Mouse (Mus musculus) layer of hippocampus, postnatal 10 days (tissue): ENCODE results near the gene Gm28372. TPM values are rescaled to one million over a fixed set of nuclear protein-coding genes. Genes with fewer than 3 reads are reported as not detected.

Experiments used
- DNase-seq, 2 experiments: peaks; one replicate each; pipeline ENCODE4 v3.0.0; 2021; ENCODE audit warnings: low spot score in 2 of 2
- total RNA-seq, 2 experiments: library from RNA; stranded (reverse); gene quantifications; 2 replicates each; pipeline ENCODE4 v1.2.3; 2021

Gene Gm28372
- total RNA-seq, 2 experiments from 2014 or later = not detected

DNA sequence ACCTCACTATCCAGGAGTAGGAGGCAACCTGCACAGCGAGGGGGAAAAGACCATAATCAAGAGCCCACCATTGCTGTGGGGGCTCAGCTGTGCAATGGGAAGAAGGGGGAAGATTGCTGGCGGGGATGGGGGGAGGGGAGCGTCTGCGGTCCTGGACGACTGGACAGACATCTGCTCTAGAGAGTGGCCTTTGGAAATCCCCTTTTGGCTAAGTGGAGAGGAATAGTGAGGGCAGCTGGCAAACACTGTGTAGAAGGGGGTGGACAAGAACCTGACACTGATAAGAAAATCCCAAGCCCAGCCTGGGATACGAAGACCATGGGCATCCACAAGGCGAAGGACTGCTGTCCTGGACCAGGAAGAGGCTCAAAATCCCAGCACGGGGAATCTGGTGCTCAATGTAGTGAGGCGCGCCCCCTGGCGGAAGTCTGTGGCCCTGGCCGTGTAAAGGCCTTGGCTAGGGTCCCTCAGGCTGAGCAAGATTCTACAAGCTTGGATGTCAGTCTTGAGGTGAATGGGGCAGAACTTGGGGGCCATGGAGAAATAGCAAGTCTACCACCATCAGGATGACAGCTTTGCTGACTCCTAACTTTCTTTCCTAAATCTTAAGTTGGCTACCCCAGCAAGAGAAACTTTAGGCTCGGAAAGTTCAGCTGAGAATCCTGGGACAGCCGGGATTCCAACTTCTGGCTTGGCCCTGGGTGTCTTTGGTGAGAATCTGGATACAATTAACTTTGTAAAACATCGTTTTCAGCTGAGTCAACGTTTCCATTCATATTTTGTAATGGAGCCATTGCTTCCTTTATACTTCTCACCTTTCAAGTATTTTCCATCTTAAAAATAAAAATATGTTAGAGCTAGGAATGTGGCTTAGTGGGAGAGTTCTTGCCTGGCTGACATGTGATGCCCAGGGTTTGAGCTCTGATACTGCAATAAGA is 6.8 kb downstream of the Gm28372 start:
- peak; percentile 86 to 87 for DNase-seq

GRCm38 (mm10) chr2:130412775-130413174 is 7.7 kb downstream of the Gm28372 start:
- no peak for DNase-seq

DNA sequence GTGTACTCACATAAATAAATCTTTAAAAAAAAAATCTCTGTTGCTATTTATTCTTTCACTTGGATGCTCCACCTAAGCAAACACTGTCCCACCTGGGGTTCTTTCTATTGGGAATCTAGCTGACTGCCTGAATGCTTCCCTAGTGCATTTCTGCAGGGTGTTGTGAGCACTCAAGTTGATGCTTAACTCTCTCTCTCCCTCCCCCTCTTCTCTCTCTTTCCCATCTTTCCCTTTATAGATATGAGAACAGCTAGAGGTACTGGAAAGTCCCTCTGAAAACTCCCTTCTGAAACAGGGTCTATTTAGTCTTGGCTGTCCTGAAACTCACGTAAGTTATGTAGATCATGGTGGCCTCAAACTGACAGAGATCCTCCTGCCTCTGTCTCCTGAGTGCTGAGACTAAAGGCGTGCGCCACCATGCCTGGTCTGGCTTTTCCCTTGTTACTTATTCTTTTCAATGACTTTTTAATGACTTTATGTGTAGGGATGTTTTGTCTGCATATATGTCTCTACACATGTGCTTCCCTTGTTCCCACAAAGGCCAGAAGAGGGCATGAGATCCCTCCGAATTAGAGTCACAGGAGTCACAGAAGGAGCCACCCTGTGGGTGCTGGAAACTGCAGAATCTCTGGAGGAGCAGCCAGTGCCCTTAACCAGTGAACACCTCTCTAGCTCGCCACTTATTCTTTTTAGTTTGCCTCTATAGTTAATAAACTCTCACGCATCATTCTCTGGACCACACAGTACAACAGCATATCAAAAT is 9.2 kb downstream of the Gm28372 start:
- no peak for DNase-seq

- no peak for DNase-seq
These were observed 17.0 kb downstream of the Gm28372 start for GRCm38 (mm10) chr2:130421781-130422620.

- peak; percentile 79 to 83 for DNase-seq
These were observed 18.5 kb downstream of the Gm28372 start for GRCm38 (mm10) chr2:130423397-130424125.

- peak; percentile 89 to 93 for DNase-seq
These were observed 19.3 kb downstream of the Gm28372 start, which contains the start of the genes Vps16 and Pced1a for GRCm38 (mm10) chr2:130424126-130424853. TSS of gene Vps16 (plus strand) at chr2:130424339. TSS of gene Pced1a (minus strand) at chr2:130424701.

- no peak for DNase-seq
These were observed 20.1 kb downstream of the Gm28372 start for GRCm38 (mm10) chr2:130425112-130425511.

DNA sequence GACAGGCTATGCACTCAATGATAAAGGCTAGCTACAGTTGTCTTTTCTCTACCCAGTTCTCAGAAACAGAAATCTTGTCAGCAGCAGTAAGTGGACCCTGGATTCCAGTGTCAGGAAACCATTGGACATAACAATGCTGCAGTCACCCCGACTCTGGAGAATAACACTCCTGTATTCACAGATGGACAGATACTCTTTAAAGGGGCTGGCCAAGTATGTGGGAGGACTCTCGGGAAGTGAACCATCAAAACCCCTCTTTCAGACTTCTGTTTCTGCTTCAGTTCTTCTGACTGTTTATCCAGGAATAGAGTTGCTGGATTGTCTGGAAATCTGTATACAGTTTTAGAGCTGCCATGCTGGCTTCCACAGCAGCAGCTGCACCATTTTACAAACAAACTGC is 24.8 kb downstream of the Gm28372 start:
- DNase-seq = no peak

DNA sequence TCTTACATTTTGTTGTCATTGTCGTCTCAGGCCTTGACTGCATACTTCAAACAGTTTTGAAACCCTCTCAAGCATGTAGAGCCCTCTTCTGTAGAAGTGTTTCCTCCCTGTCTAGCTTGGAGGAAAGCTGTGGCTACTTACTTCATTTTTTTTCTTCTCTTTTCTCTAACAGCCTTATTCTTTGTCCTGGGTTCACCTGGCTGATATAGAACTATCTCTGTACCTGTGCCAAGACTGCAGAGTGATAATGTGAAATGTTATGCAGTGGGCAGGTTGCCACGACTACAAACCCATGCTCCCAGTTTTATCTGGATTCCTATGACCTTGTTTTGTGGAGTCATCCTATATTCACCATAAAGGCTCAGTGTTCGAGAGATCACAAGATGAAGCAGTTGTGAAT is 25.4 kb downstream of the Gm28372 start:
- no peak for DNase-seq

- no peak for DNase-seq
These were observed 27.1 kb downstream of the Gm28372 start for GRCm38 (mm10) chr2:130432157-130432556.

DNA sequence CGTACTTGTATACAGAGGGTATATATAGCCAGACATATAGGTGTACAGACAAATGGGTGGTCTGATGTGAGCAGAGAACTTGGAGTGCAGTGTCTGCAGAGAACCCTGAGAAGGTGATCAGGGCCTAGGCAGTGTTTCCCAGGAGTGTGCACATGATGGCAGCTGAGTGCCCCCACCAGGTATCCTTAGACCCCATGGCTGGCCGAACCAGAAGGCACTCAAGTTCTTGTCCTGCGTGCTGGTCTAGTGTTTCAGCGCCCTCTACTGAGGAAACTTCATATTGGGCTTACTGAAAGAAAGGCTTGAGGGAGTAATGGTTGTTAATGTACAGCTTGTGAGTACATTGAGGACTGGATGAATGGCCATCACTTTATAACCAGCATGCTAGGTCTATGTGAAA is 28.1 kb downstream of the Gm28372 start:
- DNase-seq = peak in 1 of 2 experiments; percentile 53

GRCm38 (mm10) chr2:130436769-130437168 is 31.7 kb downstream of the Gm28372 start:
- no peak for DNase-seq

- DNase-seq = no peak
These were observed 33.8 kb downstream of the Gm28372 start for GRCm38 (mm10) chr2:130438861-130439260.

- DNase-seq = no peak
These were observed 34.9 kb downstream of the Gm28372 start for GRCm38 (mm10) chr2:130439840-130440480.

GRCm38 (mm10) chr2:130442162-130442561 is 37.1 kb downstream of the Gm28372 start:
- no peak for DNase-seq

GRCm38 (mm10) chr2:130448449-130448848 is 43.4 kb downstream of the Gm28372 start:
- DNase-seq = no peak

- DNase-seq = no peak
These were observed 44.2 kb downstream of the Gm28372 start for GRCm38 (mm10) chr2:130449021-130449793.

- DNase-seq = peak; percentile 95 to 96
These were observed 44.9 kb downstream of the Gm28372 start, which contains the start of gene Ptpra for GRCm38 (mm10) chr2:130449794-130450433. TSS of gene Ptpra (plus strand) at chr2:130450278.
